Mouse (Mus musculus) forebrain, embryonic 12.5 days (tissue): ENCODE results near the gene Slc27a4. TPM values are rescaled to one million over a fixed set of nuclear protein-coding genes. Genes with fewer than 3 reads are reported as not detected.

ENCODE experiments used
- ATAC-seq: fragments of 200-750 bp; cut with Nextera tagmentation; 2 replicates; pipeline ENCODE4 v1.8.0; 2017; ENCODE audit warnings: moderate TSS enrichment; ENCODE audit not compliant: low FRiP score
- H3K27ac ChIP-seq: fragments of 300-500 bp; sonication (generic); 2 replicates; pipeline ENCODE4 v1.5.1; 2016; ENCODE audit warnings: mild to moderate bottlenecking
- H3K27me3 ChIP-seq: fragments of 300-500 bp; sonication (generic); 2 replicates; pipeline ENCODE4 v1.6.1; 2016; ENCODE audit warnings: mild to moderate bottlenecking
- H3K36me3 ChIP-seq: fragments of 300-500 bp; sonication (generic); replicated peaks from 2 replicates; pipeline ENCODE4 v1.6.1; 2016; ENCODE audit warnings: mild to moderate bottlenecking
- H3K4me1 ChIP-seq: fragments of 300-500 bp; sonication (generic); 2 replicates; pipeline ENCODE4 v1.6.1; 2016
- H3K4me2 ChIP-seq: fragments of 300-500 bp; sonication (generic); 2 replicates; pipeline ENCODE4 v1.6.1; 2016; ENCODE audit warnings: mild to moderate bottlenecking, moderate library complexity
- H3K4me3 ChIP-seq: fragments of 300-500 bp; sonication (generic); replicated peaks from 2 replicates; pipeline ENCODE4 v1.5.1; 2016; ENCODE audit warnings: mild to moderate bottlenecking
- H3K9ac ChIP-seq: fragments of 300-500 bp; sonication (generic); 2 replicates; pipeline ENCODE4 v1.6.1; 2016; ENCODE audit warnings: mild to moderate bottlenecking
- H3K9me3 ChIP-seq: fragments of 300-500 bp; sonication (generic); 2 replicates; pipeline ENCODE4 v1.6.1; 2016
- WGBS: fragments of 180-500 bp; shearing (Covaris S2); methylation state at CpG from one replicate; pipeline ENCODE4 v1.1.7; 2016; 5-methylcytosine and 5-hydroxymethylcytosine counted together
- polyA plus RNA-seq: library from polyadenylated mRNA; unstranded; fragments of >200 nt; fragmentation: Nextera tagmentation; extraction: Ambion mirVana; gene quantifications from 2 replicates; pipeline ENCODE4 v1.2.1, GENCODE M21; 2016

Slc27a4 gene
- polyA plus RNA-seq, 1 experiment from 2014 or later, result 16.5 TPM

DNA sequence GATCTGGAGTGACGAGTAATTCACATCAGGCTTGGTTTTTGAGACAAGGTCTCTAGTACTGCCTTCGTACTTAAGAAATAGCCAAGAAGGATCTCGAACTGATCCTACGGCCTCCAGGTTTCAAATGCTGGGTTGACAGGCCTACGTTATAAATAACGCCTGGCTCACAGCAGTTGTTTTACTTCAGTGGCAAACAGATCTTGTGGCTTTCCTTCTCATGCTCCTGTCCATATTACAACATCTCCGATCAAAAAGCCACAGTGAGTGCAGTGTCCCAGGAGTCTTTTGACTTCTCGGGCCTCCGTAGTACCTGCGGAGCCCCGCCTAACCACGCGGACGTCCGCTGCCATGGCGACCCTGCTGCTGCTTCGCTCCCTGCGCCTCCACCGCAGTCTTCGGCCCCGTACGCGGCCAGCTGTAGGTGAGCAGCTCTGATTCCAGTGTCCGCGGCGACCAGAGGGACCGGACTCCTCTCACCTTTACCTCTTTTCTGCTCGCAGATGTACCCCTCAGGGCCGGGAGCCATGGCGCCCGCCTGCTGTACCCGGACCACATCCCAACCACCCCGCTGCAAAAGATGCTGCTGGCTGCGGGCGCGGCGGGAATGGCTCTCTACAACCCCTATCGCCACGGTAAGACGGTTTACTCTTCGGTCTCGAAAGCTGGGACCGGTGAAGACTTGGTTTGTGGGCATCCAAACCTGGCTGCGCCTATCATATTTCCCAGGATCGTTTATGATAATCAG is 14.3 kb upstream of the Slc27a4 start, which contains the start of gene Trub2:
Trub2 (minus strand) TSS at position 566 of the 745 bp plus-strand sequence.
- peaks cover 17% of the 10 kb centered on the region for H3K4me1 ChIP-seq
- H3K4me3 ChIP-seq, result peak within 1 kb of the TSS; percentile 78
- H3K4me2 ChIP-seq, result peak within 1 kb of the TSS; percentile 79
- H3K9me3 ChIP-seq, result no peaks in the 10 kb centered on the region
- peak; percentile 84 for ATAC-seq
- no peaks in the 10 kb centered on the region for H3K27me3 ChIP-seq
- under 1% methylated on average over 45 of the region's 45 CpGs for WGBS
- peak within 1 kb of the TSS; percentile 75 for H3K9ac ChIP-seq
- H3K27ac ChIP-seq, result peak within 1 kb of the TSS; percentile 75
- peaks cover 60% of the 10 kb centered on the region for H3K36me3 ChIP-seq

DNA sequence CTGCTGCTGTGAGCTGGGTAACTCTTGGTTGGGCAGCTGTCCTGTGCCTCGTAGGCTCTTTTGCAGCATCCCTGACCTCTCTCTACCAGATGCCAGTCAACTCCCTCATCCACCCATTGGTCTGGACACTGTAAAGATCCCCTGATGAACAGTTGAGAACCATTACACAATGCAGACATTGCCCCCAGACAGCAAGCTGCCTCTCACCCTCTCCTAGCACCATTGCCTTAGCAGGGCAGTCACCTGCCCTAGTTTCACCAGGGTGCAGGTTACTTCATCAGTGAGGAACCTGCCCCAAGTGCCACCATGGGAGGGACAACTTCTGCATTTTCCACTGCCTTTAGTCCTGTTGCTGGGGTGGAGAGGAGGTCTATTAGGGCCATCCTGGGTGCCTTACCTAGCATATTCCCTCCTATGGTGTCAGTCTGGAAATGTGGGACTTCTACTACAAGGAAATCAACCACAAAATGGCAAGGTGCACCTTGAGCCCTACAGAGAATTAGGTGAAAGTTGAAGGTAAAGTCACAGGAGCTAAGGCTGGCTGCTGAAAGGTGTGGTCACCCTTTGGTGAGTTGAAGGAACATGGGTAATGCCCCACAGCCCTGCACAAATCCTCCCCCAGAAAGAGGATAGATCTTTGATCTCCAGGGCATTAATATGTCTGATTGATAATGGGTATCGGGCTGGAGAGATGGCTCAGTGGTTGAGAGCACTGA is 9.5 kb upstream of the Slc27a4 start:
- Histone ChIP-seq H3K4me1 (peaks cover 10% of the 10 kb centered on the region), H3K27me3 (no peaks in the 10 kb centered on the region), H3K9me3 (no peaks in the 10 kb centered on the region), H3K4me3 (no peak overlapping the region), H3K27ac (no peak overlapping the region), H3K4me2 (no peak overlapping the region), H3K36me3 (peaks cover 59% of the 10 kb centered on the region), H3K9ac (no peak overlapping the region)
- WGBS, result 93% methylated on average over 2 of the region's 2 CpGs
- no peak for ATAC-seq

DNA sequence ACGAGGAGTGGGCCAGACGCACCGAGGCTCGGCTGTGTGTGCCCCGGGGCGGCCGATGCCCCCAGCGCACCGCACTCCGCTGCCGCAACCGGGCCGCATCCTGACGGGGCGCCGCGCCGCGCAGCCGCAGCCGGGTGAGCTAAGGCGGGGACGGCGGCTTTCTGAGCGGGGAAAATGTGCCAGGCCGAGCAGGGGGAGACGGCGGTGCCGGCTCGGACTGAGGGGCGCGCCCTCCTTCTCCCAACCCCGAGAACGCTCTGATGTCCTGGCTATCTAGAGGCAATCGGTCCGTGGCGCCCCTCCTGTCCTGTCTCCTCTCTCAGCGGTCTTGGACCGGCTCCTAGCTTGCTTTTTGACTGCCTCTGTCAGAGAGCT is 380 bp downstream of the Slc27a4 start:
- no peak for ATAC-seq
- peaks cover 14% of the 10 kb centered on the region for H3K4me1 ChIP-seq
- WGBS, result under 1% methylated on average over 38 of the region's 39 CpGs
- peak overlapping the region; percentile 85 for H3K4me3 ChIP-seq
- peak overlapping the region; percentile 79 for H3K4me2 ChIP-seq
- H3K36me3 ChIP-seq, result peaks cover 34% of the 10 kb centered on the region
- no peaks in the 10 kb centered on the region for H3K9me3 ChIP-seq
- H3K9ac ChIP-seq, result peak overlapping the region; percentile 93
- peak overlapping the region; percentile 92 for H3K27ac ChIP-seq
- peaks cover 13% of the 10 kb centered on the region for H3K27me3 ChIP-seq

DNA sequence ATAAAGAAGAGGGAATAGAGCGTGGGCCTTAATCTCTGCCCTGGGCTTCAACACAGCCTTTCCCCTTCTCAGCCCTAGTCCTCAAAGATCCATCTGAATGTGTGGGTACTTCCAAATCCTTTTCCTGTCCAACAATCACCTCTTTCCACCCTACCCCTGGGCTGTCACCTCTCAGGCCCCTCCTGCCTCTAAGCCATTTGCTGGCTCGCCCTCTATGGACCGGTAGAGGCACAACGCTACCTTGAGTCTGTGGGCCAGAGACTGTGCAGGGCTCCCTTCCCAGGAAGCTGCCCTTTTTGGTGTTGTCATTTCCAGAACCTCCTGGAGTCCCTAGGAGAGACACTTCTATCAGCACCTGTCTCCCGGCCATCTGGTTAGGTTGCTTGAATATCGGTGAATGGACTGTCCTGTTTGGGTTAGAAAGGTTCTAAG is 982 bp downstream of the Slc27a4 start:
- H3K9ac ChIP-seq, result peak overlapping the region; percentile 93
- H3K27me3 ChIP-seq, result peaks cover 13% of the 10 kb centered on the region
- H3K4me1 ChIP-seq, result peaks cover 14% of the 10 kb centered on the region
- no peak for ATAC-seq
- H3K27ac ChIP-seq, result no peak overlapping the region
- peaks cover 40% of the 10 kb centered on the region for H3K36me3 ChIP-seq
- peak overlapping the region; percentile 85 for H3K4me3 ChIP-seq
- H3K4me2 ChIP-seq, result peak overlapping the region; percentile 79
- no peaks in the 10 kb centered on the region for H3K9me3 ChIP-seq
- 24% methylated on average over 6 of the region's 6 CpGs for WGBS

DNA sequence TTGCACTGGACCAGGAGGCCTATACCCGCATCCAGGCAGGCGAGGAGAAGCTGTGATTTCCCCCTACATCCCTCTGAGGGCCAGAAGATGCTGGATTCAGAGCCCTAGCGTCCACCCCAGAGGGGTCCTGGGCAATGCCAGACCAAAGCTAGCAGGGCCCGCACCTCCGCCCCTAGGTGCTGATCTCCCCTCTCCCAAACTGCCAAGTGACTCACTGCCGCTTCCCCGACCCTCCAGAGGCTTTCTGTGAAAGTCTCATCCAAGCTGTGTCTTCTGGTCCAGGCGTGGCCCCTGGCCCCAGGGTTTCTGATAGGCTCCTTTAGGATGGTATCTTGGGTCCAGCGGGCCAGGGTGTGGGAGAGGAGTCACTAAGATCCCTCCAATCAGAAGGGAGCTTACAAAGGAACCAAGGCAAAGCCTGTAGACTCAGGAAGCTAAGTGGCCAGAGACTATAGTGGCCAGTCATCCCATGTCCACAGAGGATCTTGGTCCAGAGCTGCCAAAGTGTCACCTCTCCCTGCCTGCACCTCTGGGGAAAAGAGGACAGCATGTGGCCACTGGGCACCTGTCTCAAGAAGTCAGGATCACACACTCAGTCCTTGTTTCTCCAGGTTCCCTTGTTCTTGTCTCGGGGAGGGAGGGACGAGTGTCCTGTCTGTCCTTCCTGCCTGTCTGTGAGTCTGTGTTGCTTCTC is 13.4 kb downstream of the Slc27a4 start:
- 82% methylated on average over 11 of the region's 11 CpGs for WGBS
- H3K4me2 ChIP-seq, result no peak overlapping the region
- no peak overlapping the region for H3K9ac ChIP-seq
- no peaks in the 10 kb centered on the region for H3K9me3 ChIP-seq
- peaks cover 24% of the 10 kb centered on the region for H3K27me3 ChIP-seq
- no peak overlapping the region for H3K27ac ChIP-seq
- no peak for ATAC-seq
- no peak overlapping the region for H3K4me3 ChIP-seq
- H3K36me3 ChIP-seq, result peaks cover 61% of the 10 kb centered on the region
- peaks cover 22% of the 10 kb centered on the region for H3K4me1 ChIP-seq

DNA sequence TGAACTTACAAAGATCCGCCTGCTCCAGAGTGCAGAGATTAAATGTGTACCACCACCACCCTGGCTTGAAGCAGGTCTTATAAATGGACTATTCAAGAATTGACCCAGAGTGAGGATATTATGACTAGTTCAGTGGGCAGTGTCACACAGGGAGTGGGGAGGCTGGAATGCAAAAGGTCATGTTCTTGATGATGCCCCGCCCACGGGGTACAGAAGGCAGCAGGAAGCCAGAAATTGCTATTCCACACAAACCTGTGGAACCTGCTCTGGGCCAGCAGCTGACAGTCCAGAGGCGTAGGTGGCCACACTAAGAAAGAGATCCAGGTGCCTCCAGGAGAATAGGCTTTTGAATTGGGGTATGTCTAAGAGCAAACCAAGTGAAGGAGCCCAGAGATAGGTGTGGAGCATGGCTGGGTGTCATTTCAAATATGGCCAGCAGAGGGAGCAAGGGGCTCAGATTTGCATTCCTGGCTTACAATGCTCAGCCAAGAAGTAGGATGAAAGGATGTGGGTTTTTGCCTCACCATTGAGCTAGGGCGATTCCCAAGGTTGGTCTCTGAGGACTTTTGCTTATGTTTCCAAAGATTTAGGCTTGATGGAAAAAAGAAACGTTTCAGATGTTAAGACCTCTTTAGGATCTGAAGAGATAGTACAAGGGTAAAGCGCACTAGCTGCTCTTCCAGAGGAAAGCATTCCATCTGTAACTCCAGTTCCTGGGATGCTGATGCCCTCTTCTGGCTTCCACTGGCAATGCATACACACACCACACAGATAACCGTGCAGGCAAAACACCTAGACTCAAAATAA is 15.2 kb downstream of the Slc27a4 start:
- Histone ChIP-seq H3K9me3 (no peaks in the 10 kb centered on the region), H3K27ac (0 out of 2 replicates have a peak overlapping the region, but pooled peaks have one; percentile 36), H3K4me1 (peaks cover 27% of the 10 kb centered on the region), H3K27me3 (peaks cover 33% of the 10 kb centered on the region), H3K4me2 (peak overlapping the region; percentile 29), H3K4me3 (no peak overlapping the region), H3K9ac (no peak overlapping the region), H3K36me3 (peaks cover 43% of the 10 kb centered on the region)
- peak; percentile 60 for ATAC-seq
- 38% methylated on average over 8 of the region's 8 CpGs for WGBS

DNA sequence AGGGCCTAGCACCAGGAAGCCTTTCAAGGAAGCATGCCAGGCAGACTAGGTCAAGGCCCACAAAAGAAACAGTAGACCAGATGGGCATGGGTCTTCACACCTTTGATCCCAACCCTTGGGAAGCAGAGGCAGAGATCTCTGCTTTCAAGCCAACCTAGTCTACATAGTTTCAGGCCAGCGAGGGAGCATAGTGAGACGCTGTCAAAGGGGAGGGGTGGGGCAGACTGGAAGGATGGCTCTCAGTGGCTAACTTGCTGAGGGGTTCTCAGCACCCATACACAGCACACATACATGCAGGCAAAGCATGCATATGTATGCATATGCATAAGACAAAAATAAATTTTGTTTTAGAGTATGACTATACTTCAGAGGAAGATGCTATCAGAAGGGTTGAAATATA is 16.9 kb downstream of the Slc27a4 start:
- Histone ChIP-seq H3K27me3 (peaks cover 39% of the 10 kb centered on the region), H3K4me1 (peaks cover 27% of the 10 kb centered on the region), H3K4me3 (no peak overlapping the region), H3K9ac (no peak overlapping the region), H3K36me3 (peaks cover 25% of the 10 kb centered on the region), H3K9me3 (no peaks in the 10 kb centered on the region), H3K4me2 (no peak overlapping the region), H3K27ac (0 out of 2 replicates have a peak overlapping the region, but pooled peaks have one; percentile 95)
- WGBS, result 11% methylated on average over 2 of the region's 2 CpGs
- ATAC-seq, result no peak

DNA sequence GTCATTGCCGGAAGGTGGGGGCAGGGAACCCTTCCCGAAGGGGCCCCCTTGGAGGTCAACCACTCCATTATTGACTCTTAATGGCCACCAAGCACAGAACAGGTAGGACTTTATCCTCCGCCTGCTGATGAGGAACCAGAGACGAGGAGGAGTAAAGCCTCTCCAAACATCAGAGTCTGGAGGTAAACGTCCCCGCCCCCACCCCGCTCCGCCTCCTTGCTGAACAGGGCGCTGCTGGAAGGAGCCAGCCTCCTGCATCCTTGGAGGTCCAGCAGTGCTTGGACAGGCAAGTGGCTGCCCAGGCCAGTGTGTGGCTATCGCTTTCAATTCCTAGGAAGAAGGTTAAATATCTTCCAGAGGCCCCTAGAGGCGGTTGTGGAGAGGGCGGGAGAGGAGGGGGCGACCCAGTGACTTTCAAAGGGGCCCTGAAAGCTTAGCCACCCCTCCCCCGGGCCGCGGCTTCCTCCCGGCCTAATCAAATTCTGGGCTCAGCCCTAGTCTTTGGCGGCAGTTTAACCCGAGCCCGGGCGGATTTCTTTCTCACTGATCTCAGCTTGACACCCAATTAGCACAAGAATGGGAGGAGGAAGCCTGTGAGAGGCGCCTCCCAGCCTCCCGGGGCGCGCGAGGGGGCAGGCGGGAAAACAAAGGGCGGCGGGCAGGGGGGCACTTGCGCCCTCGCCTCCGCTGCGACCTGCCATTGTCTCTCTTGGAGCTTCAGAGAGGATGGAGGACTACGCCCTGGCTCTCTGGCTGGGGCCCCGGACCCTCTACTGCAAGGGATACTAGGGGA is 17.8 kb downstream of the Slc27a4 start, which contains the start of gene Urm1:
Urm1 (plus strand) TSS at position 51 of the 793 bp plus-strand sequence.
- H3K4me1 ChIP-seq, result peaks cover 27% of the 10 kb centered on the region
- peaks cover 17% of the 10 kb centered on the region for H3K36me3 ChIP-seq
- peak within 1 kb of the TSS; percentile 61 for H3K4me2 ChIP-seq
- H3K27ac ChIP-seq, result peak within 1 kb of the TSS; percentile 95
- H3K9ac ChIP-seq, result peak within 1 kb of the TSS; percentile 54
- H3K4me3 ChIP-seq, result peak within 1 kb of the TSS; percentile 36
- no peaks in the 10 kb centered on the region for H3K9me3 ChIP-seq
- peak; percentile 80 for ATAC-seq
- peaks cover 37% of the 10 kb centered on the region for H3K27me3 ChIP-seq
- WGBS, result under 1% methylated on average over 35 of the region's 35 CpGs

DNA sequence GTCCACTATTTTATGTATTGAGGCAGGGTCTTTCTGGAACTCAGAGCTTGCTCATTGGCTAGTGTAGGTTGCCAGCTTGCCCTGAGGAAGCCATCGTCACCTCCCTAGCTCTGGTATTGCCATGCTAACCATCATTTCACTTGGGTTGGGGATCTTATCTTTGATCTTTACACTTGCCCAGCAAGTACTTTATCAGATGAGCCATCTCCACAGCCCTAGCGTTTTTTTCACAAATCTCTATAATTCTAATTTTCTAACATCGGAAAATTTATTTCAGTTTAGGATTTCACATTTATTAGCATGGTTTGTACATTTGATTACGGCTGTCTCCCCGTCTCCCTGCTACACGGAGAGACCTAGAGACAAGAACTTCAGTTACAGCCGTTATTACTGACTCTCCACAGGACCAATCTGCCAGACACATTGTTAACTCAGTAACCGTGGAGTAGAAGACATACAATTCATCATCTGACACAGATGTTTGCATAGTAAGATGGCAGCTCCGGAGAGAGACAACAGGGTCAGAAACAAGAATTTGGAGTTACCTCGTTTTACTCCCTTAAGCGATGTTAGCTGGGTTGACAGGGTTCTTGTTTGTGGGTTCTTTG is 24.0 kb downstream of the Slc27a4 start:
- H3K9me3 ChIP-seq, result no peaks in the 10 kb centered on the region
- H3K27me3 ChIP-seq, result peaks cover 26% of the 10 kb centered on the region
- WGBS, result 18% methylated on average over 11 of the region's 11 CpGs
- peak overlapping the region; percentile 73 for H3K9ac ChIP-seq
- ATAC-seq, result no peak; the same call in 1 of the 2 replicates
- peaks cover 17% of the 10 kb centered on the region for H3K4me1 ChIP-seq
- H3K27ac ChIP-seq, result peak overlapping the region; percentile 93
- H3K36me3 ChIP-seq, result no peaks in the 10 kb centered on the region
- peak overlapping the region; percentile 65 for H3K4me3 ChIP-seq
- H3K4me2 ChIP-seq, result peak overlapping the region; percentile 80

DNA sequence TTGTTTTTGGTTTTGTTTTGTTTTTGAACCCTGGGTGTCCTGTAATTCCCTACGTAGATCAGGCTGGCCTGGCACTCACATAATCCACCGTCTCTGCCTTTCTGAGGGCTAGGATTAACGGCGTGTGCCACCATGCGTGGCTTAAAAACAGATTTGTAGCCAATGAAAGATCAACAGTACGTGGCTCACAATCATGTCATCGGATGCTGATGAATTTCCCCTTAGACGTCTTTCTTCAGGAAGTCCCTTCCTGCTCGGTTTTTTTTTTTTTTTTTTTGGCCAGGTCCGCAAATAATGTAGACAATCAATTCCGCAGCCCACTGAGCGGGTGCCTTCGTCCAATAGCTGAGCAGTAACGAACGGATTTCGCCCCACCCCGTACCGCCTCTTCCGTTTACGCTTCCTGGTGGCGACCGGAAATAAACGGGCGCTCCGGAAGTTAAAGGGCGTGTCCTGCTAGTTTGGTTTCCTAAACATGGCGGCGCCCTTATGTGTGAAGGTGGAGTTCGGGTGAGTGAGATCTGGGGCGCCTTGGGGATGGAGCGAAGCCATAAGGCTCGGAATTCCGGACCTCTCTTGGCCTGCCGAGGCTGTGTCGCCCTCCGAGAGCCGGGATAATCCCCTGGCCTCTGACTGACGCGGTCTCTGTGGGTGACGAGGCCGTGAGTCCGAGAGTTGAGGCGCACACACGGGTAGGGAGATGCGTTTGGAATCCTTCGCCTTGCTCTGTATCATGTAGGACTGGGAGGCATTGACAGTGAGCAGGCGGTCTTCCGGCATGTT is 24.7 kb downstream of the Slc27a4 start:
- H3K27me3 ChIP-seq, result peaks cover 28% of the 10 kb centered on the region
- H3K4me3 ChIP-seq, result peak overlapping the region; percentile 65
- H3K4me1 ChIP-seq, result peaks cover 17% of the 10 kb centered on the region
- H3K27ac ChIP-seq, result peak overlapping the region; percentile 93
- H3K9ac ChIP-seq, result peak overlapping the region; percentile 73
- no peaks in the 10 kb centered on the region for H3K36me3 ChIP-seq
- peak overlapping the region; percentile 80 for H3K4me2 ChIP-seq
- under 1% methylated on average over 48 of the region's 48 CpGs for WGBS
- ATAC-seq, result peak; percentile 97
- H3K9me3 ChIP-seq, result no peaks in the 10 kb centered on the region
